Mouse (Mus musculus) hindbrain, embryonic 13.5 days (tissue): ENCODE results near the gene Mcm9. TPM values are rescaled to one million over a fixed set of nuclear protein-coding genes. Genes with fewer than 3 reads are reported as not detected.
"Not testable (repeated sequence)": the region's sequence is repeated elsewhere in the genome, so short reads cannot be mapped to it uniquely, and the experiment has no call there.

Experiments
- ATAC-seq: fragments of 200-750 bp; cut with Nextera tagmentation; 2 replicates; pipeline ENCODE4 v1.8.0; 2017; ENCODE audit warnings: moderate TSS enrichment; ENCODE audit not compliant: low FRiP score
- H3K27ac ChIP-seq: fragments of 300-500 bp; sonication (generic); 2 replicates; pipeline ENCODE4 v1.5.1; 2015; ENCODE audit warnings: inconsistent platforms, mild to moderate bottlenecking, moderate library complexity
- H3K27me3 ChIP-seq: fragments of 300-500 bp; sonication (generic); 2 replicates; pipeline ENCODE4 v1.6.1; 2015; ENCODE audit warnings: mild to moderate bottlenecking, inconsistent platforms
- H3K36me3 ChIP-seq: fragments of 300-500 bp; sonication (generic); 2 replicates; pipeline ENCODE4 v1.6.1; 2015; ENCODE audit warnings: mild to moderate bottlenecking, inconsistent platforms
- H3K4me1 ChIP-seq: fragments of 300-500 bp; sonication (generic); replicated peaks from 2 replicates; pipeline ENCODE4 v1.6.1; 2015; ENCODE audit warnings: inconsistent platforms
- H3K4me2 ChIP-seq: fragments of 300-500 bp; sonication (generic); 2 replicates; pipeline ENCODE4 v1.6.1; 2015; ENCODE audit warnings: inconsistent platforms, mild to moderate bottlenecking, moderate library complexity
- H3K4me3 ChIP-seq: fragments of 300-500 bp; sonication (generic); 2 replicates; pipeline ENCODE4 v1.5.1; 2015; ENCODE audit warnings: mild to moderate bottlenecking, inconsistent platforms
- H3K9ac ChIP-seq: fragments of 300-500 bp; sonication (generic); 2 replicates; pipeline ENCODE4 v1.6.1; 2015; ENCODE audit warnings: mild to moderate bottlenecking, inconsistent platforms
- H3K9me3 ChIP-seq: fragments of 300-500 bp; sonication (generic); 2 replicates; pipeline ENCODE4 v1.6.1; 2016; ENCODE audit warnings: inconsistent platforms
- WGBS: fragments of 180-500 bp; shearing (Covaris S2); methylation state at CpG from one replicate; pipeline ENCODE4 v1.1.7; 2015; 5-methylcytosine and 5-hydroxymethylcytosine counted together
- polyA plus RNA-seq: library from polyadenylated mRNA; unstranded; fragments of >200 nt; fragmentation: Nextera tagmentation; extraction: Ambion mirVana; gene quantifications from 2 replicates; pipeline ENCODE4 v1.2.1, GENCODE M21; 2015

Mcm9 gene
- polyA plus RNA-seq: 7.3 and 7.6 TPM in 2 replicates

GRCm38 (mm10) chr10:53630339-53630738 is at the start of gene Mcm9:
Mcm9 (minus strand) TSS chr10:53630439.
- H3K4me2 ChIP-seq: peak within 1 kb of the TSS; percentile 52
- not testable (repeated sequence) for H3K9me3 ChIP-seq, H3K27me3 ChIP-seq, H3K36me3 ChIP-seq, ATAC-seq
- 60% methylated on average over 10 of the region's 10 CpGs for WGBS
- peak within 1 kb of the TSS; percentile 73 for H3K9ac ChIP-seq
- peaks cover 14% of the 10 kb centered on the region; the same call in 1 of the 2 replicates for H3K4me1 ChIP-seq
- peak within 1 kb of the TSS; percentile 66 for H3K4me3 ChIP-seq
- peak within 1 kb of the TSS; percentile 90 for H3K27ac ChIP-seq

- H3K4me2 ChIP-seq: no peak overlapping the region
- no peak overlapping the region for H3K9ac ChIP-seq
- peaks cover 9% of the 10 kb centered on the region for H3K36me3 ChIP-seq
- no peak overlapping the region for H3K27ac ChIP-seq
- H3K9me3 ChIP-seq: no peaks in the 10 kb centered on the region
- no peaks in the 10 kb centered on the region for H3K4me1 ChIP-seq
- H3K27me3 ChIP-seq: no peaks in the 10 kb centered on the region
- 91% methylated on average over 4 of the region's 4 CpGs for WGBS
- H3K4me3 ChIP-seq: no peak overlapping the region
- ATAC-seq: no peak
These were observed 31.5 kb upstream of the Mcm9 start for GRCm38 (mm10) chr10:53661788-53662187.

GRCm38 (mm10) chr10:53654239-53654638 is 24.0 kb upstream of the Mcm9 start:
- H3K9me3 ChIP-seq: not testable (repeated sequence)

GRCm38 (mm10) chr10:53650683-53651082 is 20.4 kb upstream of the Mcm9 start:
- ATAC-seq: no peak
- WGBS: 85% methylated on average over 2 of the region's 2 CpGs
- Histone ChIP-seq H3K27ac (no peak overlapping the region), H3K4me2 (no peak overlapping the region), H3K4me1 (no peaks in the 10 kb centered on the region), H3K36me3 (peaks cover 32% of the 10 kb centered on the region), H3K27me3 (no peaks in the 10 kb centered on the region), H3K9me3 (no peaks in the 10 kb centered on the region), H3K4me3 (no peak overlapping the region), H3K9ac (no peak overlapping the region)

More at GRCm38 (mm10) chr10:53654239-53654638, 24.0 kb upstream of the Mcm9 start:
- H3K4me3 ChIP-seq, H3K27me3 ChIP-seq, H3K9ac ChIP-seq, H3K4me1 ChIP-seq, H3K4me2 ChIP-seq, ATAC-seq, H3K27ac ChIP-seq: not testable (repeated sequence)
- H3K36me3 ChIP-seq: peaks cover 18% of the 10 kb centered on the region
- 85% methylated on average over 5 of the region's 5 CpGs for WGBS

- H3K4me3 ChIP-seq: no peak overlapping the region
- ATAC-seq: peak; percentile 66; the same call in 1 of the 2 replicates
These were observed 11.3 kb upstream of the Mcm9 start for GRCm38 (mm10) chr10:53641507-53641906.

GRCm38 (mm10) chr10:53635246-53635971 is 5.2 kb upstream of the Mcm9 start:
- no peaks in the 10 kb centered on the region for H3K4me1 ChIP-seq
- H3K9ac ChIP-seq: no peak overlapping the region
- no peak overlapping the region for H3K4me3 ChIP-seq
- no peak for ATAC-seq
- no peak overlapping the region for H3K27ac ChIP-seq
- no peaks in the 10 kb centered on the region for H3K27me3 ChIP-seq
- H3K36me3 ChIP-seq: no peaks in the 10 kb centered on the region
- H3K9me3 ChIP-seq: no peaks in the 10 kb centered on the region
- 86% methylated on average over 13 of the region's 13 CpGs for WGBS
- no peak overlapping the region for H3K4me2 ChIP-seq

More at GRCm38 (mm10) chr10:53641507-53641906, 11.3 kb upstream of the Mcm9 start:
- no peak overlapping the region for H3K9ac ChIP-seq
- no peaks in the 10 kb centered on the region for H3K4me1 ChIP-seq
- no peaks in the 10 kb centered on the region for H3K27me3 ChIP-seq
- H3K9me3 ChIP-seq: no peaks in the 10 kb centered on the region
- H3K4me2 ChIP-seq: no peak overlapping the region
- H3K36me3 ChIP-seq: no peaks in the 10 kb centered on the region
- H3K27ac ChIP-seq: no peak overlapping the region

- H3K4me3 ChIP-seq: no peak overlapping the region
- H3K9ac ChIP-seq: no peak overlapping the region
- no peaks in the 10 kb centered on the region for H3K9me3 ChIP-seq
- WGBS: 83% methylated on average over 10 of the region's 10 CpGs
- no peaks in the 10 kb centered on the region for H3K36me3 ChIP-seq
- no peaks in the 10 kb centered on the region for H3K27me3 ChIP-seq
- H3K27ac ChIP-seq: no peak overlapping the region
- H3K4me1 ChIP-seq: no peaks in the 10 kb centered on the region
- no peak for ATAC-seq
- no peak overlapping the region for H3K4me2 ChIP-seq
These were observed 3.9 kb upstream of the Mcm9 start for GRCm38 (mm10) chr10:53634160-53634559.

- H3K27me3 ChIP-seq: no peaks in the 10 kb centered on the region
- H3K36me3 ChIP-seq: peaks cover 3% of the 10 kb centered on the region; the same call in 1 of the 2 replicates
- H3K4me1 ChIP-seq: peaks cover 14% of the 10 kb centered on the region; the same call in 1 of the 2 replicates
- peak overlapping the region; percentile 52 for H3K4me2 ChIP-seq
- peak overlapping the region; percentile 73 for H3K9ac ChIP-seq
- peak overlapping the region; percentile 66 for H3K4me3 ChIP-seq
- under 1% methylated on average over 35 of the region's 35 CpGs for WGBS
- peak; percentile 97 for ATAC-seq
- H3K27ac ChIP-seq: peak overlapping the region; percentile 90
- H3K9me3 ChIP-seq: no peaks in the 10 kb centered on the region
These were observed 355 bp downstream of the Mcm9 start for GRCm38 (mm10) chr10:53629918-53630250.

- H3K4me2 ChIP-seq: peak overlapping the region; percentile 52
- H3K9ac ChIP-seq: peak overlapping the region; percentile 73
- no peaks in the 10 kb centered on the region for H3K27me3 ChIP-seq
- H3K4me1 ChIP-seq: peaks cover 14% of the 10 kb centered on the region; the same call in 1 of the 2 replicates
- peak; percentile 91 for ATAC-seq
- H3K27ac ChIP-seq: peak overlapping the region; percentile 90
- peaks cover 3% of the 10 kb centered on the region; the same call in 1 of the 2 replicates for H3K36me3 ChIP-seq
- H3K4me3 ChIP-seq: peak overlapping the region; percentile 66
- no peaks in the 10 kb centered on the region for H3K9me3 ChIP-seq
- under 1% methylated on average over 66 of the region's 67 CpGs for WGBS
These were observed 857 bp downstream of the Mcm9 start for GRCm38 (mm10) chr10:53629247-53629917.

GRCm38 (mm10) chr10:53615850-53616616 is 14.2 kb downstream of the Mcm9 start:
- Histone ChIP-seq H3K4me2 (no peak overlapping the region), H3K4me3 (no peak overlapping the region), H3K9me3 (no peaks in the 10 kb centered on the region), H3K4me1 (no peaks in the 10 kb centered on the region), H3K9ac (no peak overlapping the region), H3K27me3 (no peaks in the 10 kb centered on the region), H3K27ac (no peak overlapping the region), H3K36me3 (peaks cover 27% of the 10 kb centered on the region)
- 86% methylated on average over 8 of the region's 8 CpGs for WGBS
- ATAC-seq: 0 out of 2 replicates have a peak, but pooled peaks have one; percentile 22

- H3K9me3 ChIP-seq: no peaks in the 10 kb centered on the region
- peaks cover 38% of the 10 kb centered on the region for H3K36me3 ChIP-seq
- H3K4me1 ChIP-seq: no peaks in the 10 kb centered on the region
- WGBS: 83% methylated on average over 1 of the region's 1 CpGs
- H3K4me2 ChIP-seq: no peak overlapping the region
- no peaks in the 10 kb centered on the region for H3K27me3 ChIP-seq
- no peak overlapping the region for H3K27ac ChIP-seq
- no peak overlapping the region for H3K4me3 ChIP-seq
- H3K9ac ChIP-seq: no peak overlapping the region
- ATAC-seq: no peak
These were observed 16.3 kb downstream of the Mcm9 start for GRCm38 (mm10) chr10:53613955-53614354.

GRCm38 (mm10) chr10:53612172-53612571 is 18.1 kb downstream of the Mcm9 start:
- ATAC-seq: peak; percentile 86
- WGBS: 65% methylated on average over 1 of the region's 1 CpGs
- Histone ChIP-seq H3K9ac (no peak overlapping the region), H3K27me3 (no peaks in the 10 kb centered on the region), H3K9me3 (no peaks in the 10 kb centered on the region), H3K36me3 (peaks cover 51% of the 10 kb centered on the region), H3K4me3 (no peak overlapping the region), H3K4me2 (no peak overlapping the region), H3K4me1 (no peaks in the 10 kb centered on the region), H3K27ac (no peak overlapping the region)
